Comparison of ENCODE assay signal across 12 mouse cellular contexts in the genomic region with DNA sequence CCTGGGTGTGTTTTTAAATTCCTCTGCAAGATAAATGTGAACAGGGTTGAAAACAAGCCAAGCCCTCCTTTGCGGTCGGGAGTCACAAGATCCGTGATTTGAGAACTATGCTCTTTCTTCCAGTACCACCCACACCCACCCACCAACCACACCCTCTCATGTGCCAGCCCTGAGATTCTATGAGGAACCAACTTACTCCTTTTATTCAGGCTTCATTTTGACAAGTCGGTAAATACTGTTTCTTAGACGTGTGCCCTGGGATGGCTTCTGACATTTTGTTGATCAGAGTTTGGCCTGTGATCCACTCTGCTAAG.
A peak's percentile ranks its signal among the peaks of the same experiment; 100 is the strongest.
DNase-seq lines count a peak whose midpoint lies in the region; ATAC-seq and TF ChIP-seq lines count a peak whose summit lies in the region.
"Had no signal": no experiment of that assay in that cellular context is flagged by ENCODE, and none has a peak within 500 bp of the region (broad histone marks: within the 10 kb centered on the region; RNA-seq: fewer than 3 reads in every experiment).

No protein-coding gene starts in this region.

- no peak overlapping the region for H3K9ac ChIP-seq in midbrain, embryonic 15.5 days
- no peak overlapping the region for H3K9ac ChIP-seq in lung, postnatal 0 days (replicated peaks; ENCODE audit: low read depth)
- no peak overlapping the region for H3K9ac ChIP-seq in stomach, embryonic 14.5 days (replicated peaks; ENCODE audit: low read depth, low read length)
- H3K9ac ChIP-seq: forebrain, embryonic 15.5 days had no signal

- H3K4me3 ChIP-seq in midbrain, embryonic 10.5 days: no peak overlapping the region
- H3K4me3 ChIP-seq in midbrain, embryonic 15.5 days: no peak overlapping the region
- no peak overlapping the region for H3K4me3 ChIP-seq in lung, postnatal 0 days (ENCODE audit: low read depth, low read length)
- H3K4me3 ChIP-seq in stomach, embryonic 14.5 days (ENCODE audit: low read depth, low read length): no peak overlapping the region
- H3K4me3 ChIP-seq: forebrain, embryonic 15.5 days had no signal

- H3K27me3 ChIP-seq in midbrain, embryonic 10.5 days (ENCODE audit: low read depth, poor library complexity, severe bottlenecking): peaks cover 14% of the 10 kb centered on the region; the same call in 1 of the 2 replicates
- no peaks in the 10 kb centered on the region for H3K27me3 ChIP-seq in midbrain, embryonic 15.5 days (replicated peaks)
- no peaks in the 10 kb centered on the region for H3K27me3 ChIP-seq in lung, postnatal 0 days (replicated peaks; ENCODE audit: insufficient read depth, low read length)
- H3K27me3 ChIP-seq in stomach, embryonic 14.5 days (ENCODE audit: control insufficient read depth, insufficient read depth, low read length): no peaks in the 10 kb centered on the region
- H3K27me3 ChIP-seq: forebrain, embryonic 15.5 days; Patski had no signal

- no peak for DNase-seq in midbrain, embryonic 10.5 days (ENCODE audit: low spot score)
- peak; percentile 57 for DNase-seq in brain, adult 2 months (ENCODE audit: low read depth, low spot score)
- DNase-seq in lung, postnatal 0 days (ENCODE audit: low spot score): peak; percentile 34
- DNase-seq in thymus, postnatal 0 days (ENCODE audit: low spot score): no peak
- DNase-seq in gastrocnemius, postnatal 10 days: no peak
- no peak for DNase-seq in layer of hippocampus, adult 18-20 months (ENCODE audit: low spot score in 2 of 2)
- DNase-seq: kidney, postnatal 14 days; thymus, postnatal 4 days had no signal

- TF ChIP-seq EP300 in lung, postnatal 0 days (IDR thresholded peaks at IDR 0.05): no peak

- 81% methylated on average over 5 of the region's 5 CpGs for WGBS in midbrain, embryonic 10.5 days
- WGBS in midbrain, embryonic 15.5 days: 80% methylated on average over 5 of the region's 5 CpGs
- 36% methylated on average over 5 of the region's 5 CpGs for WGBS in lung, postnatal 0 days
- 44% methylated on average over 5 of the region's 5 CpGs for WGBS in stomach, embryonic 14.5 days

- TF ChIP-seq CTCF in lung, postnatal 0 days (IDR thresholded peaks at IDR 0.05): no peak

- H3K4me1 ChIP-seq in midbrain, embryonic 10.5 days: peaks cover 51% of the 10 kb centered on the region
- peaks cover 39% of the 10 kb centered on the region for H3K4me1 ChIP-seq in midbrain, embryonic 15.5 days
- 0 out of 2 replicates have a peak, but pooled peaks cover 3% of the 10 kb centered on the region for H3K4me1 ChIP-seq in lung, postnatal 0 days (ENCODE audit: insufficient read depth, low read depth, low read length)
- H3K4me1 ChIP-seq in stomach, embryonic 14.5 days (ENCODE audit: control insufficient read depth, insufficient read depth, low read length): peaks cover 25% of the 10 kb centered on the region

- H3K9me3 ChIP-seq in midbrain, embryonic 10.5 days (replicated peaks): 0 out of 2 replicates have a peak, but pooled peaks cover 3% of the 10 kb centered on the region
- H3K9me3 ChIP-seq in midbrain, embryonic 15.5 days: no peaks in the 10 kb centered on the region
- no peaks in the 10 kb centered on the region; the same call in 1 of the 2 replicates for H3K9me3 ChIP-seq in lung, postnatal 0 days (ENCODE audit: low read length)
- H3K9me3 ChIP-seq in stomach, embryonic 14.5 days (ENCODE audit: control insufficient read depth, low read depth, low read length): no peaks in the 10 kb centered on the region
- H3K9me3 ChIP-seq: forebrain, embryonic 15.5 days had no signal

- no peak for ATAC-seq in midbrain, embryonic 15.5 days (replicated peaks)
- ATAC-seq in lung, postnatal 0 days: no peak
- ATAC-seq in stomach, embryonic 14.5 days (ENCODE audit: insufficient number of reproducible peaks, insufficient read depth, low FRiP score, low read depth): no peak
- ATAC-seq: forebrain, embryonic 15.5 days; Patski had no signal

- H3K36me3 ChIP-seq in midbrain, embryonic 10.5 days: 0 out of 2 replicates have a peak, but pooled peaks cover 2% of the 10 kb centered on the region
- H3K36me3 ChIP-seq in midbrain, embryonic 15.5 days (replicated peaks): no peaks in the 10 kb centered on the region
- H3K36me3 ChIP-seq in lung, postnatal 0 days (ENCODE audit: insufficient read depth, low read length): no peaks in the 10 kb centered on the region
- H3K36me3 ChIP-seq in stomach, embryonic 14.5 days (ENCODE audit: control insufficient read depth, insufficient read depth, low read length): no peaks in the 10 kb centered on the region; the same call in 1 of the 2 replicates
- H3K36me3 ChIP-seq: forebrain, embryonic 15.5 days had no signal

- 0 out of 2 replicates have a peak overlapping the region, but pooled peaks have one; percentile 33 for H3K27ac ChIP-seq in midbrain, embryonic 10.5 days (replicated peaks)
- H3K27ac ChIP-seq in midbrain, embryonic 15.5 days: no peak overlapping the region
- no peak overlapping the region for H3K27ac ChIP-seq in lung, postnatal 0 days (ENCODE audit: low read length)
- peak overlapping the region; percentile 27; the same call in 1 of the 2 replicates for H3K27ac ChIP-seq in stomach, embryonic 14.5 days (ENCODE audit: low read length)
- H3K27ac ChIP-seq: forebrain, embryonic 15.5 days had no signal

- H3K4me2 ChIP-seq in midbrain, embryonic 15.5 days: no peak overlapping the region
- H3K4me2 ChIP-seq in lung, postnatal 0 days (replicated peaks; ENCODE audit: low read depth, low read length): no peak overlapping the region
- no peak overlapping the region for H3K4me2 ChIP-seq in stomach, embryonic 14.5 days (replicated peaks; ENCODE audit: low read depth, low read length)
- H3K4me2 ChIP-seq: forebrain, embryonic 15.5 days had no signal

Comparison
In these comparisons a context has a peak if more than half of its experiments do, and no peak if none do; other contexts are left out.
1. H3K27ac ChIP-seq: peak in midbrain, embryonic 10.5 days (single experiment) and stomach, embryonic 14.5 days (single experiment); none in midbrain, embryonic 15.5 days (single experiment) and lung, postnatal 0 days (single experiment).
2. DNase-seq: peak in brain, adult 2 months (single experiment) and lung, postnatal 0 days (single experiment); none in midbrain, embryonic 10.5 days (single experiment), thymus, postnatal 0 days (single experiment), gastrocnemius, postnatal 10 days (single experiment) and layer of hippocampus, adult 18-20 months (0 of 2).